8 mouse cellular contexts compared by ENCODE assay signal in the genomic region with DNA sequence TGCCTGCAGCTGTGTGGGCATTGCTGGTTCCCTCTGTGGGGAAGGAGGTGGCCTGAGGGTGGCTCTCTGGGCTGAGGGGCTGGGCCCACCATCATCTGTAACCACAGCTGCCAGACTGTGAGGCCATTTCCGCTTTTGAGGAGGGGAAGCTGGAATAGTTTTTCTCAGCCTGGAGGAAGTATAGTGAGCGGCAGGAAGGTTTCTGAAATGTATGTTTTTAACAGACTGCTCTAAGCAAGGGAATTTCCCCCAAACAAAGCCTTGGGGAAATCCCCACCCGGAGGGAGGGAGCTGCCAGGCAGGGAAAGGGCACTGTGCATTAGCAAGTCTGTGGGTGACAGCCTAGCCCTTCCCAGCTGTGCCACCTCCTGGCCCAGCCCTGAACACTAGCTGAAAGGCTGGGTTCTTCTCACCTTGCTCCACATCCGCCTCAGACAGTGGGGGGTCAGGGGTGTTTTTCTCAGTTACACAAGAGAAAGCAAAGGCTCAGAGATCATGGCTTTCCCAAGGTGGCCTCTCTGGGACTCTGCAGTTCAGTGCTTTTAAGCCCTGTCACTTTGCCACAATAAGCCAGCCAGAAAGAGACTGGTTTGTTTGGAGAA. TPM values are rescaled to one million over a fixed set of nuclear protein-coding genes. Genes with fewer than 3 reads are reported as not detected.
A peak's percentile ranks its signal among the peaks of the same experiment; 100 is the strongest.
DNase-seq lines count a peak whose midpoint lies in the region; ATAC-seq and TF ChIP-seq lines count a peak whose summit lies in the region.

No protein-coding gene starts in this region.

- ATAC-seq in kidney, embryonic 15.5 days (replicated peaks; ENCODE audit: low FRiP score) = peak; percentile 57; the same call in 1 of the 2 replicates

- no peaks in the 10 kb centered on the region for H3K36me3 ChIP-seq in kidney, adult 2 months (ENCODE audit: control insufficient read depth, insufficient read depth, low read length)
- no peaks in the 10 kb centered on the region; the same call in 1 of the 2 replicates for H3K36me3 ChIP-seq in kidney, embryonic 15.5 days
- no peaks in the 10 kb centered on the region for H3K36me3 ChIP-seq in spleen, adult 2 months (ENCODE audit: control insufficient read depth, insufficient read depth, low read length)

- peak overlapping the region; percentile 35 for H3K4me2 ChIP-seq in kidney, embryonic 15.5 days

- peak; percentile 21; the same call in 1 of the 2 replicates for TF ChIP-seq CTCF in kidney, adult 2 months (conservative IDR thresholded peaks at IDR 0.05; ENCODE audit: insufficient read depth, insufficient read length, low read depth, low read length)
- TF ChIP-seq CTCF in brain, embryonic 14.5 days (IDR thresholded peaks at IDR 0.05; ENCODE audit: borderline replicate concordance, extremely low read depth, insufficient read depth, insufficient read length) = no peak
- TF ChIP-seq CTCF in spleen, adult 2 months (IDR thresholded peaks at IDR 0.05; ENCODE audit: extremely low read depth, insufficient read depth, insufficient read length, insufficient replicate concordance) = no peak

- no peak overlapping the region for H3K4me3 ChIP-seq in kidney, adult 2 months (ENCODE audit: insufficient read depth, low read depth, low read length)
- no peak overlapping the region for H3K4me3 ChIP-seq in kidney, embryonic 15.5 days (replicated peaks)
- peak overlapping the region; percentile 15; the same call in 1 of the 2 replicates for H3K4me3 ChIP-seq in spleen, adult 2 months (ENCODE audit: extremely low read depth, insufficient read depth, insufficient read length)

- peak; percentile 53 for DNase-seq in kidney, adult 2 months
- no peak for DNase-seq in kidney, adult 11 months
- DNase-seq in brain, embryonic 14.5 days (ENCODE audit: low read depth) = peak; percentile 59
- DNase-seq in heart, adult 9 months (ENCODE audit: low spot score in 2 of 2) = peak; percentile 61 to 86
- peak; percentile 69 for DNase-seq in lung, postnatal 36 days
- peak; percentile 75 to 80 for DNase-seq in spleen, adult 2 months (ENCODE audit: low read depth in 1 of 2, low spot score in 2 of 2)
- DNase-seq in frontal cortex, postnatal 10 days (ENCODE audit: low spot score in 2 of 2) = no peak

- peaks cover 20% of the 10 kb centered on the region for H3K4me1 ChIP-seq in kidney, adult 2 months (ENCODE audit: control insufficient read depth, insufficient read depth, low read length)
- peaks cover 83% of the 10 kb centered on the region for H3K4me1 ChIP-seq in kidney, embryonic 15.5 days
- H3K4me1 ChIP-seq in spleen, adult 2 months (ENCODE audit: control insufficient read depth, insufficient read depth, insufficient read length) = peaks cover 58% of the 10 kb centered on the region; the same call in 1 of the 2 replicates

- H3K27me3 ChIP-seq in kidney, adult 2 months (replicated peaks; ENCODE audit: control insufficient read depth, insufficient read depth, low read length) = no peaks in the 10 kb centered on the region
- no peaks in the 10 kb centered on the region for H3K27me3 ChIP-seq in kidney, embryonic 15.5 days
- no peaks in the 10 kb centered on the region for H3K27me3 ChIP-seq in spleen, adult 2 months (ENCODE audit: control insufficient read depth, insufficient read depth, low read length)

- 19% methylated on average over 4 of the region's 4 CpGs for WGBS in kidney, adult 2 months
- 8% methylated on average over 4 of the region's 4 CpGs for WGBS in kidney, embryonic 15.5 days
- 2% methylated on average over 4 of the region's 4 CpGs for WGBS in spleen, adult 2 months

- no peak for TF ChIP-seq POLR2A in kidney, adult 2 months (IDR thresholded peaks at IDR 0.05; ENCODE audit: low read depth, low read length)
- no peak for TF ChIP-seq POLR2A in brain, embryonic 14.5 days (IDR thresholded peaks at IDR 0.05; ENCODE audit: borderline replicate concordance, extremely low read depth, insufficient read depth, insufficient read length, poor library complexity, severe bottlenecking)
- TF ChIP-seq POLR2A in spleen, adult 2 months (IDR thresholded peaks at IDR 0.05; ENCODE audit: low read depth, low read length) = no peak

- H3K27ac ChIP-seq in kidney, adult 2 months (ENCODE audit: insufficient read depth, low read depth, low read length) = peak overlapping the region; percentile 17
- peak overlapping the region; percentile 84 for H3K27ac ChIP-seq in kidney, embryonic 15.5 days
- H3K27ac ChIP-seq in spleen, adult 2 months (ENCODE audit: insufficient read depth, low read length) = peak overlapping the region; percentile 95

- H3K9ac ChIP-seq in kidney, embryonic 15.5 days = no peak overlapping the region

- no peaks in the 10 kb centered on the region for H3K9me3 ChIP-seq in kidney, embryonic 15.5 days (replicated peaks)

RNA-seq across cellular contexts. Expression of a gene that starts 31.2 kb away (rescaled TPM):
- polyA plus RNA-seq in kidney, adult 2 months (2012; rRNA removed) = 1.4 and 2.0 TPM in 2 replicates
- polyA plus RNA-seq in brain, embryonic 14.5 days (2012; rRNA removed) = 0.33 and 0.42 TPM in 2 replicates
- 0.48 and 0.57 TPM in 2 replicates for polyA plus RNA-seq in kidney, embryonic 15.5 days (2015; fragmentation: Nextera tagmentation; extraction: Ambion mirVana)
- 0.23 and 0.31 TPM in 2 replicates for polyA plus RNA-seq in spleen, adult 2 months (2012; rRNA removed)

RNA-seq across cellular contexts. Expression of a gene that starts 47.7 kb away (rescaled TPM):
- 18.6 and 20.0 TPM in 2 replicates for polyA plus RNA-seq in kidney, adult 2 months (2012; rRNA removed)
- polyA plus RNA-seq in brain, embryonic 14.5 days (2012; rRNA removed) = 13.0 and 13.6 TPM in 2 replicates
- 22.5 and 24.2 TPM in 2 replicates for polyA plus RNA-seq in kidney, embryonic 15.5 days (2015; fragmentation: Nextera tagmentation; extraction: Ambion mirVana)
- 3.2 and 5.7 TPM in 2 replicates for polyA plus RNA-seq in spleen, adult 2 months (2012; rRNA removed)

Comparison
In these comparisons a context has a peak if more than half of its experiments do, and no peak if none do; other contexts are left out.
1. DNase-seq: peak in kidney, adult 2 months (single experiment), brain, embryonic 14.5 days (single experiment), heart, adult 9 months (2 of 2), lung, postnatal 36 days (single experiment) and spleen, adult 2 months (2 of 2); none in kidney, adult 11 months (single experiment) and frontal cortex, postnatal 10 days (0 of 2).
2. H3K27ac ChIP-seq: peak in every context shown above with its lines; median percentile 95 in spleen, adult 2 months; 84 in kidney, embryonic 15.5 days; 17 in kidney, adult 2 months.